Mouse (Mus musculus): ENCODE results near the gene Fbxl16.

- TF ChIP-seq POLR2A (IDR thresholded peaks at IDR 0.05; ENCODE audit: extremely low read depth, insufficient read depth, low read length) (no peak), CTCF (IDR thresholded peaks at IDR 0.05; ENCODE audit: low read depth, low read length) (no peak)
Observed at GRCm38 (mm10) chr17:25796211-25796771, 12.6 kb upstream of the Fbxl16 start.

All from liver, adult 2 months (tissue).